Mouse (Mus musculus) ZHBTc4 (cell line): Measurements from ENCODE around the gene Fgf4.

Experiments
- DNase-seq: peaks from one replicate; pipeline ENCODE4 v3.0.0-alpha.2; 2011; ENCODE audit warnings: low read depth, low spot score

The Fgf4 gene

GRCm38 (mm10) chr7:144864160-144864670 lies 17.0 kb downstream of the Fgf4 start:
- DNase-seq, result peak; percentile 96

DNA sequence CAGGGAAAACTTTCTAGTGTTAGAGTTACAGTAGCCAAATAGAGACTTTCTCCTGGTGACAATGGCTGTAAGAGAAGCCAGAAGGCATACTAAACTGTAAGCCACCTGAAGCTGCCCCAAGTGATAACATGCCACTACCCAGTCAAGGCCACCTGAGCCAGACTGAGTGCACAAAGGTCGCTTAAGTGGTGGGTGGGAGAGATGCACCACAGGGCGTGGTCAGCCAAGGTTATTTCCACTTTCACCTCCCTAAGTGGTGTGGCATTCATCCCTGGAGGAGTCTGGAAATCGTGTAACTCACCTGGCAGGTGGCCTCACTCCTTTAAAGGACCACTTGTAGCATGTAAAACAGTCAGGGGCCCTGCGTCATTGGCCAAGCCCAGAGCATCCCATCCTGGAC lies 20.0 kb downstream of the Fgf4 start:
- peak; percentile 74 for DNase-seq

DNA sequence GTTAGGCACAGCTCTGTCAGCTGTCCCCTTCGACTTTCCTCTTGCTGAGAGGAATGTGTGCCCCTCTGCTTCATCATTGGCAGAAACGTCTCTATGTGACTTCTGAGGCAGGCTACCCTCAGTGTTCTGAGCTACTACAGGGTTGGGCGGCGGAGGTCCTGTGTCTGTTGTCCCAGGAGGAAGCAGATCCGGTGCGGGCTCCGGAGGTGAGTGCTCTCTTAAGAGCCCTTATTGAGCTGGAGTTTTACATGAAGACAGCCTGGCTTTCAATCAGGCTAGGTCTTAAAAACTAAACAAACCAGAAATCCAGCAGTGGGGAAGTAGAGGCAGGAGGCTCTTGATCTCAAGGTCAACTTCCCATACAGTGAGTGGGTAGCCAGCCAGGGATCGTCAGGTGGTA lies 20.4 kb downstream of the Fgf4 start:
- DNase-seq, result peak; percentile 61

DNA sequence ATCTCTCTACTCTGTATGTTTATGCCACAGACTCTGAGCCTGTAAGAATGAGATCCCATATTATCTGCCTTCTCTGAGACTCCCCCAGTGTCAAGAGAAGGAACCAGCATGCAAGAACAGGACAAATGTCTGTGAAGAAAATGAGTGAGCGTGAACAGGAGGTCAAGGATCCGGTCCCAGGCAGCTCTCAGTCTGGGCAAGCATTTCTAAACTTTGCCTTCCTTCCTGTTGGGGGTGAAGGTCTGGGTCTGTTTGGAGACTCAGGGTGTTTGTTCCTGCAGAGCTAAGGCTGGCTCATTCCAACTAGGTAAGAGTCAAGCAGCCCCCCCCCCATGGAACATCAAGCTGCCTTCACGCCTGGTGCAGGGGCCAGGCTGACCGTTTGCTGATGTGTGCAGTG lies 25.3 kb downstream of the Fgf4 start:
- peak; percentile 54 for DNase-seq

- DNase-seq, result peak; percentile 71
These were observed 26.0 kb downstream of the Fgf4 start for GRCm38 (mm10) chr7:144873160-144873559.

- no peak for DNase-seq
These were observed 27.1 kb downstream of the Fgf4 start for GRCm38 (mm10) chr7:144874226-144874625.

GRCm38 (mm10) chr7:144878401-144878800 lies 31.2 kb downstream of the Fgf4 start:
- DNase-seq, result no peak

DNA sequence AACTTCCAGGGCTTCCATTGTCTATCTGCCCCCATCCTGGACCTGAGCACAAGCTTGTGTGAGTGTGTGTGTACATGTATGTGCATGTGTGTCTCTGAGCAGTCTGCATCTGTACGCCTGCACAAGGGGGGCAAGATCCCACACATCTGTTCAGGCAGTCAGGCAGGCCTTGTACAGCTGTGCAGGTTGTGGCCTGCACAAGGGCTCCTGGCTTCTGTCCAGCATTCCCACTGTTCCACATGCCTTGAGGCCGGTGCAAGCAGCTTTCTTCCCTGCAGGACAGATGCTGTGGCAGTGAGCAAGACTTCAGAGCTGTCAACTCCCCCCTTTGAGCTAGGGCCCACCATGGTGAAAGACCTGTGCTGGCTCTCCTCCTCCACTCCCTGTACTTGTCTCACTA lies 35.9 kb downstream of the Fgf4 start:
- no peak for DNase-seq

- peak; percentile 73 for DNase-seq
These were observed 40.5 kb downstream of the Fgf4 start for GRCm38 (mm10) chr7:144887672-144888071.

DNA sequence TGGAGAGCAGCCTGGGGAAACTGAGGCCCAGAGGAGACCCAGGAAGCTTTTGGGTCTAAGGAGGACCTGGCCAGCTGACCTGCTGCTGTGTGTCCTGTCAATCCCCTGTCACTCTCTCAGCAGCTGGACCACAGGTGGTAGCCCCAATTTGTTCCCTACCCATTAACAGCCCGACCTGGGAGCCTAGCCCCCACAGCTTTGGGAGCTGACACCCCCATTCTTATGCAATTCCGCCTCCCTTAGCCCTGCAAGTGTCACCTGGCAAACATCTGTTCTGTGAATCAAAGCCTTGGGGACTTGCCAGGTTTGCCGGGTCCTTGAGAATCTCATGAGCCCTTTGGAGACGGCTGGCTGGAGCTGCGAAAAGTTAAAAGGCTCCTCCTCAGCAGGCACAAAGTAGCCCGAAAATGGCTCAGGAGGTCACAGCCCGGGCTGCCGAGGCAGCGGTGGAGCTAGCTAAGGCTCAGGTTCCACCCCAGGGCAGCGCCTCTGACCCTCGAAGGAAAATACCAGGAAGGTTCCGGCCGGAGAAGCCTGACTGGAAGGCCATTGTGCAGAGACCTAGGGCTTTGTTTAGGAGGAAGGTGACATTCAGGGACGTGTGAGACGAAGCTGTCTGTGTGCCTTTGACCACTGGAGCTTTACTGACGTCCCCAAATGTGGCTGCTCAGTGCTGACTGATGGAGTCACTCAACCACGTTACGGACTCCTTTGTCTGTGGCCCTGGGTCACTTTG lies 41.6 kb downstream of the Fgf4 start:
- peak; percentile 93 for DNase-seq

DNA sequence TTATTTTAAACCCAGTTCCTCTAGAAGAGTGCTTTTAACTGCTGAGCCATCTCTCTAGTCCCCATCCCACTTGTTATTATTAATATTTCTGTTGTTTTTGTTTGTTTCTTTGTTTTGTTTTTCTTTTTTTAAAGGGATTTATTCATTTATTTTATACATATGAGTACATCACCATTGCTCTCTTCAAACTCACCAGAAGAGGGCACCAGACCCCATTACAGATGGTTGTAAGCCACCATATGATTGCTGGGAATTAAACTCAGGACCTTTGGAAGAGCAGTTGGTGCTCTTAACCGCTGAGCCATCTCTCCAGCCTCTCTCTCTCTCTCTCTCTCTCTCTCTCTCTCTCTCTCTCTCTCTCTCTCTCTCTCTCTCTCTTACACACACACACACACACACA lies 43.5 kb downstream of the Fgf4 start:
- DNase-seq, result peak; percentile 62

DNA sequence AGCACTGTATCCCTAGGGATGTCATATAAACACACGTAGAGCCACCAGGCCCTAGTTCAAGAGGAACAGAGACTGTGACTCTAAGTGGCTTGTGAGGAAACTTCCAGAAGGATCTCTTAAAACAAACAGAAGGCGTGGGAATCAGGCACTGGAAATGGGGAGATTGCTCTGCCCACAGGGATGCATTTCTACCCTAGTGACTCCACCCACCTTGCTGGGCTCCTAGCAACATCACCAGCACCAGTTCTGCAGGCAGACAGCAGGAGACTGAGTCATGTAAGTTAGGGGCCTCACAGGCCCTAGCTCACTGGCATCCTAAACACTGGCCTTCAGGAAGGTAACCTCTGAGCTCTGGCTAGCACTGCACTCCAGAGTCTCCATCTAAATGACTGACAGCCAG lies 44.7 kb downstream of the Fgf4 start:
- DNase-seq, result no peak

GRCm38 (mm10) chr7:144892322-144892721 lies 45.2 kb downstream of the Fgf4 start:
- no peak for DNase-seq

GRCm38 (mm10) chr7:144894191-144894590 lies 47.0 kb downstream of the Fgf4 start:
- peak; percentile 57 for DNase-seq

- no peak for DNase-seq
These were observed 47.5 kb downstream of the Fgf4 start for GRCm38 (mm10) chr7:144894706-144895105.

DNA sequence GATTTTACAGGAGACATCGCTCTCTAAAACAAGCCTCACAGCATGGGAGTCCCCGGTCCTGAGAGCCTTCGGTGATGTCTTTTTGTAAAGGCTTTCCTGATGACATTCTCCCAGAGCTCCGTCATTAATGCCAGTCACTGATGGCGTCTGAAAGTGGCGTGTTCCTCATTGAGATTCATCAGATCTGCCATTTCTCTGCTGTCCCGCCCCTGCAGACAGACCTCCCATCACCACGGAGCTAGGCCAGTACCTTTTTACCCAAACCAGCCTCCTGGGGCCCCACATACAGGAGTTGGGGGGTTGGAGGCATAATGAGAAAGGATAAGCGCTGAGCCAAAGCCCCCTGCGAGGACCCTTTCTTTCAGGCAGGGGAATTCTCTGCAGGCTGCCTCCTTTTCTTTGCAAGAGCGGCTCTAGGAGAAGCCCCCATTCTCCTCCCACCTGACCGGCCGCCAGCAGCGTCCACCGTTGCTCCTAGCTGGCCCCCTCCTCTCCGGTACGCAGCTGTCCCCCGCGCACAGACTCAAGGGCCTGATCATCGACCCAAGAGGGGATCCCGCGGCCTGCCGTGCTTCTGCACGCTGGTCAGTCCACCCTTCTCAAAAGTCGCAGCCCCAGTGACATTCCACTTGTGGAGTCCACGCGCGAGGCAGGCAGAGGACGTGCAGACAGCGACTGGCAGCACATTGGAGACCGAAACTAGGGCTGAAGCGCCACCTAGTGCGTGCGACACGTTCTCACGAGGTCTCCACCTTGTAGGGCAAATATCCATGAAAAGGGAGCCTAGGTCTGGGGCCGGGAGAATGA lies 48.3 kb downstream of the Fgf4 start:
- peak; percentile 90 for DNase-seq

DNA sequence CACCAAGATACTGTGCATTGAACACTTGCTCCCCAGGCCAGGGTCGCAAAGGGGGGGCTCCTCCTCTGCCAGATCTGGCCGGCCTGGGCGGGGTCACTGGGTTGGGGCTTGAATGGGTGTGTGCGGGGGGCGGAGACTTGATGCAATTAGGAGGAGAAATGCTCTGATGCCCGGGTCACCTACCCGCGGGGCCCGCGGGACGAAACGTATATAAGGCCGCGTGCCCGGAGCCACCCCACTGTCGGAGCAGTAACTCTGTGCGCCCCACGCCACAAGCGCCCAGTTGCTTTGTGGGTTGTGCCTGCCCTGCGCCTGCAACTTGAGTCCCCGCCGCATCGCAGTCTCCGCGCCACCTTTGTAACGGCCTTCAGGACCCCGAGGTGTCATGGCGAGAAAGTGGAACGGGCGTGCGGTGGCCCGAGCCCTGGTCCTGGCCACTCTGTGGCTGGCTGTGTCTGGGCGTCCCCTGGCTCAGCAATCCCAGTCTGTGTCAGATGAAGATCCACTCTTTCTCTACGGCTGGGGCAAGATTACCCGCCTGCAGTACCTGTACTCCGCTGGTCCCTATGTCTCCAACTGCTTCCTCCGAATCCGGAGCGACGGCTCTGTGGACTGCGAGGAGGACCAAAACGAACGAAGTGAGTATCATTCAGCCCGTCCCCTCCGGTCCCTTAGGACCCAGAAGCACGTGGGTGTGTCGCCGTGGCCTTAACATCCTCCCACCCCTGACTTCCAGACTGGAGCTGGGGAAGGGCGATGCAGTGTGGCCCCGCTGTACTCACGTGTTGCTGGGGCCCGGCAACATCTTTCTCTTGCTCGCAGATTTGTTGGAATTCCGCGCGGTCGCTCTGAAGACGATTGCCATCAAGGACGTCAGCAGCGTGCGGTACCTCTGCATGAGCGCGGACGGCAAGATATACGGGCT lies 49.4 kb downstream of the Fgf4 start, which contains the start of gene Fgf15:
Gene Fgf15, plus strand, starts transcription at position 238 of the 925 bp plus-strand sequence.
- peak; percentile 49 for DNase-seq

DNA sequence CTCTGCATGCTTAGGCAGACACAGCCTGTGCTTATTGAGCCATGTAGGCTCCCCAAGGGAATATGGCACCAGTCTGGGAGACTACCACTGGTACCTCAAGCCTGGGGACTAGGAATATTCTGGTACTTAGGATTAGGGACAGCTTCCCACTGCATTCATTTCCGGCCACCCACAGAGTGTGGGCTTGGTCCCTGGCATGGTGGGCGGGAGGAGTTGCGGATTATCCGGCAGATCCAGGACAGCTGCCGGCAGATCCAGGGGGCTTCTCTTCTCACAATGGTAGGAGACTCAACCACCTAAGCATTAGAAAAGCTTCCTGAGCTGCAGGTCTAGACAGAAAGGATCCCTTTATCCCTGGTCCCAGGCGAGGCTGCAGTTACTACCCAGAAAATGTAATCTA lies 51.3 kb downstream of the Fgf4 start:
- DNase-seq, result peak; percentile 41

DNA sequence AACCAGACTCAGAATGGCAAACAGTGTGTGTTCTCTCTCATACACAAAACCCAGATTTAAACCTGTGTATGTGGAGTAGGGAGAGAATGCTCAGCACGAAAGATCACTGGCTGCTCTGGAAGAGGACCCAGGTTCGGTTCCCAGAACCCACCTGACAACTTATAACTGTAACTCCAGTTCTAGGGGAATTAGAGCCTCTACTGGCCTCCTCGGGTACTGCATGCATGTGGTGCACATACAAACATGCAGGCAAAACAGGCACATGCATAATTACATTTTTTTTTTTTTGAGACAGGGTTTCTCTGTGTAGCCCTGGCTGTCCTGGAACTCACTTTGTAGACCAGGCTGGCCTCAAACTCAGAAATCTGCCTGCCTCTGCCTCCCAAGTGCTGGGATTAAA lies 58.3 kb downstream of the Fgf4 start:
- peak; percentile 67 for DNase-seq

GRCm38 (mm10) chr7:144906708-144907397 lies 59.7 kb downstream of the Fgf4 start:
- peak; percentile 90 for DNase-seq

- peak; percentile 87 for DNase-seq
These were observed 60.6 kb downstream of the Fgf4 start for GRCm38 (mm10) chr7:144907793-144908192.
